Mouse (Mus musculus): Measurements from ENCODE around the gene Dcaf15.

Gene Dcaf15

GRCm38 (mm10) chr8:84101476-84102270 lies 2.9 kb downstream of the Dcaf15 start:
- DNase-seq (ENCODE audit: low spot score in 2 of 2): no peak

DNA sequence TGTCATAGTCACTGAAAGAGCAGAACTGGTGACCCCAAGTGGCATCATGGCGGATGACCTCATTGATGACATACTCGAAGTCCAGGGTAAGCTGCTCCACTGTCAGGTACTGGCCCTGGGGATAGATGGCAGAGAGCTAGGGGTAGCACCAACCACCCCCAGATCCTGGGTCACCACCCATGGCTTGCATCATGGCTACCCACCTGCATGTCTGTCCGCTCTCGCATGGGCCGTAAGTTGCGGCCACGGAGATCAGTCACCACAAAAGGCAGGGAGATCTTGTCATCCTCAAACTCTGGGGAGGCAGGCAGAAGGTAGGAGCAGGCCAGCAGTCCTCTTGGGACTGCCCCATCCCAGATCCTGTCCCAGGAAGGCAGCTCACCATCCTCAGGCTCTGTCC lies 6.2 kb downstream of the Dcaf15 start:
- DNase-seq (ENCODE audit: low spot score in 2 of 2): no peak

DNA sequence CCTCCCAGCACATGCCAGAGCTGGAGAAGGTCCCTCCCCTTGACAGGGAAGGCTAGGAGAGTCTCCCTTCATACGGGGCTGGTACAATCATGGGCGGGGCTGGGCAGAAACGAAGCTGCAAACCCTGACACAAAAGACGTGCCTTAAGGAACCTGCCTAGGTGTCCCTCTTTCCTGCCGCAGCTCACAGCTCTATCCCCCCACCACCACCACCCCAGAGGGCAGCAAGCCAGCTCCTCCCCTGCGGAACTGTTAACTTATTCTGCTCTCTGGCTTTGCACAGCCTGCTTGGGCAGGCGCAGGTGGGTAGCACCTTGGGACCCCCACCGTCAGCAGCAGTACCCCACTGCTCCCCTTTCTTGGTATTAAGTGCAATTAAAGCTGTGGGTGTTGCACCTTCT lies 8.5 kb downstream of the Dcaf15 start:
- DNase-seq (ENCODE audit: low spot score in 2 of 2): no peak

DNA sequence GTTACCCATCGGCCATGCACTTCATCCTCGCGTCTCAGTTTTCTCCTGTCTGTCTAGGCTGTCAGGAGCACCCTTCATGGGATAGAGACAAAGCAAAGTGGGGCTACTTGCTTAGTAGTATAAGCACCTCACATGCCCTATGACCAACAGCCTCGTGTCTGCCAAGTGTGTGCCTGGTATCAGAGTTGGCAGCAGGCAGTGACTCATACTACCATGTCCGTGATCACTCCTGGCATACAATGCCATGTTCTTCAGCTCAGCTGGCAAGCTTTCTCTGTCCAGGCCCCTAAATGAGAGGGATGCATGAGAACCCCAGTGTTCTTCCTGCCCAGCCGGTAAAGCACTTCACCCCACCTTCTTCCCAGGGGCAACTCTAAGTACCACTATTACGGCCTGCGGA lies 14.0 kb downstream of the Dcaf15 start:
- peak in 1 of 2 experiments; percentile 52 for DNase-seq (ENCODE audit: low spot score in 2 of 2)

- no peak for DNase-seq (ENCODE audit: low spot score in 2 of 2)
Measured at GRCm38 (mm10) chr8:84089277-84089676, 15.3 kb downstream of the Dcaf15 start.

DNA sequence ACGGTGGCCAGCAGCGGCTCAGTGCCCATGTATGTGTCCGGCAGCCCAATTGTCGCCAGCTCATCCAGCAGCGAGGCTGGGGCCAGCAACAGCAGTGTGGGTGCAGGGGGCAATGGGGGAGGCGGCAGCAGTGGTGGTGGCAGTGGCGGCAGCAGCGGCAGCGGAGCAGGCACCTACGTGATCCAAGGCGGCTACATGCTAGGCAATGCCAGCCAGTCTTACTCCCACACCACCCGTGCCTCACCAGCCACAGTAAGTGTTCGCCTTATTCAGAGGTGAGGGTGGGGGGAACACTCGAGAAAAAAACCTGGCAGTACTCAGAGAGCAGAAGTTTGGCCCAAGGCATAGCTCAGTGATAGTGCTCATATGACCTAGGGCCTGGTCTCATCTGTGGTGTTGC lies 16.7 kb downstream of the Dcaf15 start:
- no peak for DNase-seq (ENCODE audit: low spot score in 2 of 2)

DNA sequence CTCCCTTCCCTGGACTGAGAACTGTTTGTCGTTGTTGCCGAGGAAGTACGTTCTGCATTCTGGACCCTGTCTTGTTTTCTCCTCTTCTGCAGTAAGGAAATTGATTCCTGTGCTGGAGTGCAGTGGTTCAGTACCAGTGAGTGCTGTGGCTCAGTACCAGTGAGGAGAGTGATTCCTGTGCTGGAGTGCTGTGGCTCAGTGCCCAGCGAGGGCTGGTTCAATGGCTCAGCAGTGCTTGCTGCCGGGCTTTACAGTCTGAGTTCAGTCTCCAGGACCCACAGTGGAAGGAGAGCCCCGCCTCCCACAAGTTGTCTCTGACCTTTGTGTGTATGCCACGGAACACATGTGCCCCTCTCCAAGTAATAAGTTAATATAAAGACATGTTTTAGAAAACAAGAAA lies 17.4 kb downstream of the Dcaf15 start:
- DNase-seq (ENCODE audit: low spot score in 2 of 2): no peak

GRCm38 (mm10) chr8:84084341-84085115 lies 20.0 kb downstream of the Dcaf15 start:
- DNase-seq (ENCODE audit: low spot score in 2 of 2): no peak

- peak; percentile 43 to 46 for DNase-seq (ENCODE audit: low spot score in 2 of 2)
Measured at GRCm38 (mm10) chr8:84083829-84084241, 20.7 kb downstream of the Dcaf15 start.

GRCm38 (mm10) chr8:84079206-84079605 lies 25.4 kb downstream of the Dcaf15 start:
- DNase-seq (ENCODE audit: low spot score in 2 of 2): no peak

DNA sequence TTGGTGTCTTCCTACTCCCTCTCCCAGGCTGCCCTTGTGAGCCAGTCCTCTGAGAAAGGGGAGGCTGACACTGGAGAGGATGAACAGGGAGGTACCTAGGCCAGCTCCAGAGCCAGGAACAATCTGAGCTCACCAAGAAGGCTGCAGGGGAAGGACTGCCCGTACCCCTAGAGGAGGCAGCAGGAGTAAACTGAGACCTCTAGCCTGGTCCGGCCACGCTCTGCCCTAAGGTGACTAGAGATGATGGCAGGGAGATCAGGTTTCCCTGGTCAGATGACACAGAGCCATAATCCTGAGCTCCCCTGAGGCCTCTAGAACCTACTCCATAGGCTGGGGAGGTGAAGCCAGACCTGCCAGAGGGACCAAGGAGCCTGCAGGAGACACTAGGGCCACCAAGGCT lies 27.7 kb downstream of the Dcaf15 start:
- no peak for DNase-seq (ENCODE audit: low spot score in 2 of 2)

DNA sequence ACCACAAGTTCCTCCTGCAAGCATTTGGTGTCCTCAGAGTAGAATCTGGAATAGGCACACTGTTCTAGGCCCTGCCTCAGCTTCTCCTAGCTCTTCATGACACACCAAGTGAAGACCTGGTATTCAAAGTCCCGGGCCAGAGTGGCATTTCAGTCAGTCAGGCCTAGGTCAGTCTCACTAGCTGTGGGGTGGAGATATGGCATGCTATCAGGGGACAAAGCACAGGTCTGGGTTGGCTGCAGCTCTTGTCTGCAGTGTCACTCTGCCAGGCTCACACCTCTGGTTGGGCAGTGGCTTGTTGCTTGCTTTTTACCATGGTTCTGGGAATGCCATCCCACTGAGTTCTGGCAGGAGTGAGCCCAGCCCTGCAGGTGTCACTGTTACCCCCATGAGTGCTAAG lies 28.2 kb downstream of the Dcaf15 start:
- peak in 1 of 2 experiments; percentile 18 for DNase-seq (ENCODE audit: low spot score in 2 of 2)

GRCm38 (mm10) chr8:84073230-84073976 lies 31.2 kb downstream of the Dcaf15 start:
- DNase-seq (ENCODE audit: low spot score in 2 of 2): no peak

GRCm38 (mm10) chr8:84072321-84072720 lies 32.2 kb downstream of the Dcaf15 start:
- DNase-seq (ENCODE audit: low spot score in 2 of 2): no peak

DNA sequence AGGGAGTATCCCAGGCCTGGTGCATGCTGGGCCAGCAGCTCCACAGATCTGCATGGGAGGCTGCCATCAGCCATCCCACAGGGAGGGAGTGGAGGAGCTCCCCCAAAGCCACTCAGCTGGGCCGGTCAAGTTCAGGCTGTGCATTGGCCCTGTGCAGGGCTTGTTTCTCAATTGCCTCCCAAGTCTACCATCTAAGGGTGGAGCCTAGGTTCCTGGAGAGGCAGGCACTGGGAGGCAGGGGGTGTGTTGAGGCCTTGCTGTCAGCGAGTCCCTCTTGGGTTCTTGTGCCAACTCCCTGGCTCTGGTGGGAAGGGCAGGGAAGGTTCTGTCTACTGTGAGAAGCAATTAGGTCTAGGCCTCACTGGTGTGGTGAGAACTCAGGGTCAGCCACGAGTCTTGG lies 32.6 kb downstream of the Dcaf15 start:
- no peak for DNase-seq (ENCODE audit: low spot score in 2 of 2)

DNA sequence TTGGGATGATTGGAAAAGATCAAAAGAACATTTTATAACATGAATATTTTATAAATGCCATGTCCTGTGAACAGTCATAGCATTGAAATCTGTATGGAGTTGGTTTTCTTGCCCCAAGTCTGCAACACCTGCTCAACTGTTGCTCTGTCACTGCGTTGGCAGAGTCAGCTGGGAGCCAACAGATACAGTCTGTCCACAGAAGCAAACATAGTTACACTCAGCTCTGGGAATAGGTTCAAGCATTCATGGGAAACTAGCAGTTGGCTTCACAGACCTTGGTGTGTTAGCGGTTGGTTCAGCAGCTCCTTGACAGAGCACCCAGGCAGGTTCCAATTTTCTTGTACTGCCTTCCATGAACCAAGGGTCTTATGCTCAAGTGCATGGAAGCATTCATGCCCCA lies 33.9 kb downstream of the Dcaf15 start:
- DNase-seq (ENCODE audit: low spot score in 2 of 2): peak; percentile 49 to 53

- no peak for DNase-seq (ENCODE audit: low spot score in 2 of 2)
Measured at GRCm38 (mm10) chr8:84070241-84070640, 34.3 kb downstream of the Dcaf15 start.

DNA sequence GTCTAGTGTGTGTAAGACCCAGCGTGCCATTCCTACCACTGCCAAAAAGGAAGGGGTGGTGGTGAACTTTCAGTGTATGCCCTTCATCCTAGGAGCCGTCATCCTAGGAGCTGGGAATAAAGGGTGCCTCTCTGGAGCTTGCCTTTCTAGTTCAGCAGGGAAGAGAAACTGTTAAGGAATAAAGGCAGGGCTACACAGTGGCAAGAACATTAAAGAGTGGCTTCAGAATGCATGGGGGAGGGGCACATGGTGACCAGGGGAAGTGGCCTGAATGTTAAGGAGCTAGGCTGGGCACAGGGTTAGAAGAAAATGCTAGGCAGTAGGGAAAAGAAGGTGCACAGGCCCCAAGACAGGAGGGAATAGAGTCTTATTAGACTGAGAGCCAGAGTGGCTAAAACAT lies 34.8 kb downstream of the Dcaf15 start:
- DNase-seq (ENCODE audit: low spot score in 2 of 2): no peak

GRCm38 (mm10) chr8:84069169-84069568 lies 35.4 kb downstream of the Dcaf15 start:
- DNase-seq (ENCODE audit: low spot score in 2 of 2): no peak

DNA sequence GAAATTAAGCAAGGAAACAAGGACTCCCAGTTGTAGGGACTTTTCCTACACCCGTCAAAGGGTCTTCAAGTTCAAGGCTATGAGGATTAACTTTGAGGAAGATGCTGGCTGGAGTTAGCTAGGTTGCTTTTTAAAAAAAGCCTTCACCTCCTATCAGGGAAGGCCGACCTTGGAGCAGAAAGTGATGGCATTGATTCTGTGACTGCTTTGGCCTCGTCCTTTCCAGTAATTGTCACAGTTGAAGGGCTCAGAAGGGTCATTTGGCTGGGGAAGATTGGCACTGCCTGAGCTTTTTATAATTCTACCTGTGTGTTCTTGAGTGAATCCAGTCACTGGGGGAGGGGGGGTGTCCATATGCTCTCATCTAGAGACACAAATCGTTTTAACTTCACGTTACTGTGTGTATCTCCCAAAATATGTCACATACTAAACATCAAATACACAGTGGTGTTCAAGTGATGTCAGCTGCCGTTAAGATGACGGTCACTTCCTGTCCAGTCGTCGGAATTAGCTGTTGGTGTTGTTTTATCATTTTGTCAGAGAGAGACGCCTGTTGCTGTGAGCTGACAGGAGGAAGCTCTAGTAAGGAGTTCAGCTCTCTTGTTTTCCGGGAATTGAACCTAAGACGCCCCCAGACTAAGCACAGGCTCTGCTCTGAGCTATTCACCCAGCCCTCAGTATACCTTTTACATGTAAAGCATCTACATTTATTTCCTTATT lies 36.1 kb downstream of the Dcaf15 start:
- no peak for DNase-seq (ENCODE audit: low spot score in 2 of 2)

DNA sequence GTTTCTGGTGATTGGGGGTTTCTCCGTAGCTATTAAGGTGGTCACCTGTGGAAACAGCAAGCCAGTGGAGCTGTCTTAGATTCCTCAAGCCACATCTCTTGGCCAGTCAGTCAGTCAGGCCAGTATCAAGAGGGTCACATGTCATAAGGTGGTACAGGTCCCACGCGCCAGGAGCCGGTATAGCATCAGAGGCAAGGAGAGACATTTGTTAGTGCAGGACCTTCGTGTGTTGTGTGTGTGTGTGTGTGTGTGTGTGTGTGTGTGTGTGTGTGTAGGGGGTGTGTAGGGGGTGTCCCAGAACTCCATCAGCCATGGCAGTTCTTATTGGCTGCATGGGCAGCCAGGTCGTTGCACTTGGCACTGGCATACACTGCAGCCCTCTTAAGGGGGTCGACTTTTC lies 36.7 kb downstream of the Dcaf15 start:
- DNase-seq (ENCODE audit: low spot score in 2 of 2): no peak

Measured in heart, adult 9 months (tissue).